Mouse (Mus musculus): ENCODE data around the gene Dab1. TPM values are rescaled to one million over a fixed set of nuclear protein-coding genes. Genes with fewer than 3 reads are reported as not detected.
A peak's percentile ranks its signal among the peaks of the same experiment; 100 is the strongest.

The Dab1 gene
- polyA plus RNA-seq, 1 experiment from 2014 or later, result 0.39 TPM

GRCm38 (mm10) chr4:104374191-104374590 is 755.0 kb downstream of the Dab1 start:
- ATAC-seq, result no peak
- 43% methylated on average over 1 of the region's 1 CpGs for WGBS

GRCm38 (mm10) chr4:104384704-104385103 is 765.5 kb downstream of the Dab1 start:
- no peak overlapping the region for H3K4me3 ChIP-seq (ENCODE audit: low read depth, low read length)
- DNase-seq (ENCODE audit: low spot score) (no peak), ATAC-seq (no peak)
- H3K9ac ChIP-seq (replicated peaks; ENCODE audit: low read depth), result no peak overlapping the region
- H3K27ac ChIP-seq (ENCODE audit: low read length), result no peak overlapping the region
- no peaks in the 10 kb centered on the region for H3K27me3 ChIP-seq (replicated peaks; ENCODE audit: insufficient read depth, low read length)
- H3K4me2 ChIP-seq (replicated peaks; ENCODE audit: low read depth, low read length), result no peak overlapping the region
- WGBS, result 50% methylated on average over 7 of the region's 7 CpGs
- TF ChIP-seq EP300 (IDR thresholded peaks at IDR 0.05), result no peak
- no peak for TF ChIP-seq CTCF (IDR thresholded peaks at IDR 0.05)
- no peaks in the 10 kb centered on the region for H3K4me1 ChIP-seq (ENCODE audit: insufficient read depth, low read depth, low read length)
- H3K9me3 ChIP-seq (ENCODE audit: low read length), result no peaks in the 10 kb centered on the region
- H3K36me3 ChIP-seq (ENCODE audit: insufficient read depth, low read length), result no peaks in the 10 kb centered on the region

More at GRCm38 (mm10) chr4:104374191-104374590, 755.0 kb downstream of the Dab1 start:
- no peaks in the 10 kb centered on the region for H3K4me1 ChIP-seq (ENCODE audit: insufficient read depth, low read depth, low read length)
- no peaks in the 10 kb centered on the region for H3K9me3 ChIP-seq (ENCODE audit: low read length)
- H3K27ac ChIP-seq (ENCODE audit: low read length), result no peak overlapping the region
- TF ChIP-seq EP300 (IDR thresholded peaks at IDR 0.05) (no peak), CTCF (IDR thresholded peaks at IDR 0.05) (no peak)
- no peaks in the 10 kb centered on the region for H3K36me3 ChIP-seq (ENCODE audit: insufficient read depth, low read length)
- no peak overlapping the region for H3K9ac ChIP-seq (replicated peaks; ENCODE audit: low read depth)
- no peak overlapping the region for H3K4me3 ChIP-seq (ENCODE audit: low read depth, low read length)
- no peak overlapping the region for H3K4me2 ChIP-seq (replicated peaks; ENCODE audit: low read depth, low read length)
- H3K27me3 ChIP-seq (replicated peaks; ENCODE audit: insufficient read depth, low read length), result peaks cover 12% of the 10 kb centered on the region
- no peak for DNase-seq (ENCODE audit: low spot score)

- ATAC-seq, result no peak
- H3K4me1 ChIP-seq (ENCODE audit: insufficient read depth, low read depth, low read length), result no peaks in the 10 kb centered on the region
- no peak for DNase-seq (ENCODE audit: low spot score)
- no peak overlapping the region for H3K9ac ChIP-seq (replicated peaks; ENCODE audit: low read depth)
- no peak overlapping the region for H3K27ac ChIP-seq (ENCODE audit: low read length)
- no peak overlapping the region for H3K4me3 ChIP-seq (ENCODE audit: low read depth, low read length)
- 44% methylated on average over 5 of the region's 5 CpGs for WGBS
- no peaks in the 10 kb centered on the region for H3K36me3 ChIP-seq (ENCODE audit: insufficient read depth, low read length)
- H3K4me2 ChIP-seq (replicated peaks; ENCODE audit: low read depth, low read length), result no peak overlapping the region
- TF ChIP-seq CTCF (IDR thresholded peaks at IDR 0.05) (no peak), EP300 (IDR thresholded peaks at IDR 0.05) (no peak)
- no peaks in the 10 kb centered on the region for H3K27me3 ChIP-seq (replicated peaks; ENCODE audit: insufficient read depth, low read length)
- no peaks in the 10 kb centered on the region for H3K9me3 ChIP-seq (ENCODE audit: low read length)
Observed at GRCm38 (mm10) chr4:104385272-104385671, 766.1 kb downstream of the Dab1 start.

- H3K4me2 ChIP-seq (replicated peaks; ENCODE audit: low read depth, low read length), result no peak overlapping the region
- 77% methylated on average over 3 of the region's 3 CpGs for WGBS
Observed at GRCm38 (mm10) chr4:104395515-104395914, 776.4 kb downstream of the Dab1 start.

GRCm38 (mm10) chr4:104396095-104396494 is 776.9 kb downstream of the Dab1 start:
- DNase-seq (ENCODE audit: low spot score), result no peak
- H3K9me3 ChIP-seq (ENCODE audit: low read length), result no peaks in the 10 kb centered on the region
- WGBS, result 87% methylated on average over 5 of the region's 5 CpGs
- H3K9ac ChIP-seq (replicated peaks; ENCODE audit: low read depth), result no peak overlapping the region
- H3K4me3 ChIP-seq (ENCODE audit: low read depth, low read length), result no peak overlapping the region
- H3K27ac ChIP-seq (ENCODE audit: low read length), result no peak overlapping the region
- TF ChIP-seq CTCF (IDR thresholded peaks at IDR 0.05) (0 out of 2 replicates have a peak, but pooled peaks have one; percentile 9), EP300 (IDR thresholded peaks at IDR 0.05) (no peak)
- ATAC-seq, result no peak
- no peaks in the 10 kb centered on the region for H3K36me3 ChIP-seq (ENCODE audit: insufficient read depth, low read length)
- H3K4me2 ChIP-seq (replicated peaks; ENCODE audit: low read depth, low read length), result no peak overlapping the region
- H3K4me1 ChIP-seq (ENCODE audit: insufficient read depth, low read depth, low read length), result no peaks in the 10 kb centered on the region
- no peaks in the 10 kb centered on the region for H3K27me3 ChIP-seq (replicated peaks; ENCODE audit: insufficient read depth, low read length)

More at GRCm38 (mm10) chr4:104395515-104395914, 776.4 kb downstream of the Dab1 start:
- TF ChIP-seq CTCF (IDR thresholded peaks at IDR 0.05) (no peak), EP300 (IDR thresholded peaks at IDR 0.05) (no peak)
- Histone ChIP-seq H3K9me3 (ENCODE audit: low read length) (no peaks in the 10 kb centered on the region), H3K9ac (replicated peaks; ENCODE audit: low read depth) (no peak overlapping the region), H3K27ac (ENCODE audit: low read length) (no peak overlapping the region), H3K27me3 (replicated peaks; ENCODE audit: insufficient read depth, low read length) (no peaks in the 10 kb centered on the region), H3K4me1 (ENCODE audit: insufficient read depth, low read depth, low read length) (no peaks in the 10 kb centered on the region), H3K4me3 (ENCODE audit: low read depth, low read length) (no peak overlapping the region), H3K36me3 (ENCODE audit: insufficient read depth, low read length) (no peaks in the 10 kb centered on the region)
- ATAC-seq, result no peak
- DNase-seq (ENCODE audit: low spot score), result no peak

- DNase-seq (ENCODE audit: low spot score) (no peak), ATAC-seq (no peak)
- no peak overlapping the region for H3K27ac ChIP-seq (ENCODE audit: low read length)
- H3K9ac ChIP-seq (replicated peaks; ENCODE audit: low read depth), result no peak overlapping the region
- no peak overlapping the region for H3K4me2 ChIP-seq (replicated peaks; ENCODE audit: low read depth, low read length)
- no peaks in the 10 kb centered on the region for H3K4me1 ChIP-seq (ENCODE audit: insufficient read depth, low read depth, low read length)
- no peaks in the 10 kb centered on the region for H3K9me3 ChIP-seq (ENCODE audit: low read length)
- TF ChIP-seq CTCF (IDR thresholded peaks at IDR 0.05) (no peak), EP300 (IDR thresholded peaks at IDR 0.05) (no peak)
- no peaks in the 10 kb centered on the region for H3K36me3 ChIP-seq (ENCODE audit: insufficient read depth, low read length)
- WGBS, result 63% methylated on average over 9 of the region's 9 CpGs
- no peaks in the 10 kb centered on the region for H3K27me3 ChIP-seq (replicated peaks; ENCODE audit: insufficient read depth, low read length)
- H3K4me3 ChIP-seq (ENCODE audit: low read depth, low read length), result no peak overlapping the region
Observed at GRCm38 (mm10) chr4:104399106-104399730, 780.1 kb downstream of the Dab1 start.
